Mouse (Mus musculus) limb, embryonic 14.5 days (tissue): ENCODE measurements around the gene Dmac2. TPM values are rescaled to one million over a fixed set of nuclear protein-coding genes. Genes with fewer than 3 reads are reported as not detected.

Experiments used
- ATAC-seq: fragments of 200-750 bp; cut with Nextera tagmentation; 2 replicates; pipeline ENCODE4 v1.8.0; 2017; ENCODE audit warnings: low read depth, moderate number of reproducible peaks, moderate TSS enrichment; ENCODE audit not compliant: low FRiP score
- DNase-seq: peaks from one replicate; pipeline ENCODE4 v3.0.0-alpha.2; 2015; ENCODE audit warnings: low spot score
- H3K27ac ChIP-seq: fragments of 300-500 bp; sonication (generic); replicated peaks from 2 replicates; pipeline ENCODE4 v1.5.1; 2014; ENCODE audit warnings: low read depth, mild to moderate bottlenecking, low read length, moderate library complexity, mixed read lengths
- H3K27me3 ChIP-seq: fragments of 300-500 bp; sonication (generic); 2 replicates; pipeline ENCODE4 v1.6.1; 2014; ENCODE audit warnings: low read length, mixed read lengths; ENCODE audit not compliant: control insufficient read depth, insufficient read depth
- H3K36me3 ChIP-seq: fragments of 300-500 bp; sonication (generic); 2 replicates; pipeline ENCODE4 v1.6.1; 2014; ENCODE audit warnings: mild to moderate bottlenecking, low read length, moderate library complexity, mixed read lengths; ENCODE audit not compliant: control insufficient read depth, insufficient read depth
- H3K4me1 ChIP-seq: fragments of 300-500 bp; sonication (generic); 2 replicates; pipeline ENCODE4 v1.6.1; 2014; ENCODE audit warnings: antibody characterized with exemption, low read length, mixed read lengths; ENCODE audit not compliant: control insufficient read depth, insufficient read depth
- H3K4me2 ChIP-seq: fragments of 300-500 bp; sonication (generic); replicated peaks from 2 replicates; pipeline ENCODE4 v1.6.1; 2014; ENCODE audit warnings: low read depth, mild to moderate bottlenecking, low read length, moderate library complexity; ENCODE audit not compliant: severe bottlenecking
- H3K4me3 ChIP-seq: fragments of 300-500 bp; sonication (generic); replicated peaks from 2 replicates; pipeline ENCODE4 v1.5.1; 2014; ENCODE audit warnings: low read length
- H3K9ac ChIP-seq: fragments of 300-500 bp; sonication (generic); 2 replicates; pipeline ENCODE4 v1.6.1; 2014; ENCODE audit warnings: mild to moderate bottlenecking, low read depth, low read length, moderate library complexity; ENCODE audit not compliant: severe bottlenecking
- H3K9me3 ChIP-seq: fragments of 300-500 bp; sonication (generic); 2 replicates; pipeline ENCODE4 v1.6.1; 2016; ENCODE audit warnings: low read length; ENCODE audit not compliant: control insufficient read depth
- POLR2A ChIP-seq: fragments of 200-500 bp; IDR thresholded peaks from 2 replicates; pipeline ENCODE4 v1.8.0; 2012; ENCODE audit warnings: inconsistent platforms, mild to moderate bottlenecking, moderate library complexity, borderline replicate concordance; ENCODE audit not compliant: insufficient read depth, insufficient read length; ENCODE audit errors: extremely low read depth
- WGBS: fragments of 180-500 bp; shearing (Covaris S2); extraction: QIAGEN DNeasy Blood & Tissue Kit; methylation state at CpG from one replicate; pipeline ENCODE4 v1.1.7; 2014; 5-methylcytosine and 5-hydroxymethylcytosine counted together
- polyA plus RNA-seq, 2 experiments: library from polyadenylated mRNA; depleted of rRNA in 1 of 2; stranded (reverse) in 1 of 2; unstranded in 1 of 2; fragments of >200 nt; fragmentation: Nextera tagmentation in 1 of 2; extraction: Ambion mirVana in 1 of 2; gene quantifications; 2 replicates each; pipeline versions ENCODE4 v1.2.1 to v1.2.3; 2012 to 2014

Gene Dmac2
- polyA plus RNA-seq, 2 experiments = 32.7 to 39.7 TPM

GRCm38 (mm10) chr7:25637099-25637498 lies 17.9 kb downstream of the Dmac2 start:
- H3K9me3 ChIP-seq = no peaks in the 10 kb centered on the region
- TF ChIP-seq POLR2A = no peak
- no peak overlapping the region for H3K4me3 ChIP-seq
- no peak overlapping the region for H3K4me2 ChIP-seq
- no peak overlapping the region for H3K9ac ChIP-seq
- H3K4me1 ChIP-seq = no peaks in the 10 kb centered on the region
- DNase-seq (no peak), ATAC-seq (no peak)
- H3K27ac ChIP-seq = no peak overlapping the region
- WGBS = 86% methylated on average over 5 of the region's 5 CpGs
- no peaks in the 10 kb centered on the region for H3K27me3 ChIP-seq
- H3K36me3 ChIP-seq = peaks cover 38% of the 10 kb centered on the region

GRCm38 (mm10) chr7:25639754-25640153 lies 20.5 kb downstream of the Dmac2 start:
- no peak for ATAC-seq
- Histone ChIP-seq H3K9me3 (no peaks in the 10 kb centered on the region), H3K9ac (no peak overlapping the region), H3K4me2 (no peak overlapping the region), H3K27me3 (no peaks in the 10 kb centered on the region), H3K36me3 (peaks cover 30% of the 10 kb centered on the region), H3K4me3 (no peak overlapping the region), H3K4me1 (no peaks in the 10 kb centered on the region), H3K27ac (no peak overlapping the region)
- no peak for TF ChIP-seq POLR2A
- DNase-seq = no peak
- 91% methylated on average over 4 of the region's 4 CpGs for WGBS

GRCm38 (mm10) chr7:25644136-25644535 lies 24.9 kb downstream of the Dmac2 start:
- Histone ChIP-seq H3K36me3 (0 out of 2 replicates have a peak, but pooled peaks cover 11% of the 10 kb centered on the region), H3K27me3 (no peaks in the 10 kb centered on the region), H3K9me3 (no peaks in the 10 kb centered on the region), H3K4me2 (no peak overlapping the region), H3K27ac (no peak overlapping the region), H3K9ac (no peak overlapping the region), H3K4me1 (no peaks in the 10 kb centered on the region), H3K4me3 (no peak overlapping the region)
- ATAC-seq (no peak), DNase-seq (no peak)
- WGBS = 83% methylated on average over 10 of the region's 10 CpGs
- no peak for TF ChIP-seq POLR2A

GRCm38 (mm10) chr7:25644631-25645030 lies 25.4 kb downstream of the Dmac2 start:
- Histone ChIP-seq H3K4me2 (no peak overlapping the region), H3K36me3 (0 out of 2 replicates have a peak, but pooled peaks cover 11% of the 10 kb centered on the region), H3K9ac (no peak overlapping the region), H3K4me3 (no peak overlapping the region), H3K9me3 (no peaks in the 10 kb centered on the region), H3K27ac (no peak overlapping the region), H3K27me3 (no peaks in the 10 kb centered on the region), H3K4me1 (no peaks in the 10 kb centered on the region)
- ATAC-seq = no peak
- DNase-seq = no peak
- 93% methylated on average over 4 of the region's 4 CpGs for WGBS
- no peak for TF ChIP-seq POLR2A

GRCm38 (mm10) chr7:25645074-25645473 lies 25.9 kb downstream of the Dmac2 start:
- no peaks in the 10 kb centered on the region for H3K9me3 ChIP-seq
- TF ChIP-seq POLR2A = no peak
- DNase-seq (no peak), ATAC-seq (no peak)
- H3K27me3 ChIP-seq = no peaks in the 10 kb centered on the region
- 0 out of 2 replicates have a peak, but pooled peaks cover 11% of the 10 kb centered on the region for H3K36me3 ChIP-seq
- H3K9ac ChIP-seq = no peak overlapping the region
- H3K4me2 ChIP-seq = no peak overlapping the region
- no peak overlapping the region for H3K27ac ChIP-seq
- H3K4me1 ChIP-seq = no peaks in the 10 kb centered on the region
- WGBS = 73% methylated on average over 14 of the region's 14 CpGs
- no peak overlapping the region for H3K4me3 ChIP-seq

- H3K36me3 ChIP-seq = 0 out of 2 replicates have a peak, but pooled peaks cover 5% of the 10 kb centered on the region
- H3K9me3 ChIP-seq = no peaks in the 10 kb centered on the region
- no peaks in the 10 kb centered on the region for H3K4me1 ChIP-seq
- WGBS = 51% methylated on average over 5 of the region's 5 CpGs
- DNase-seq = no peak
- no peak for ATAC-seq
- no peaks in the 10 kb centered on the region for H3K27me3 ChIP-seq
- H3K4me2 ChIP-seq = no peak overlapping the region
- H3K4me3 ChIP-seq = no peak overlapping the region
- TF ChIP-seq POLR2A = no peak
- no peak overlapping the region for H3K27ac ChIP-seq
- no peak overlapping the region for H3K9ac ChIP-seq
These were observed 28.4 kb downstream of the Dmac2 start for GRCm38 (mm10) chr7:25647574-25648123.
